Comparison of ENCODE assay signal across 15 mouse cellular contexts in the genomic region with DNA sequence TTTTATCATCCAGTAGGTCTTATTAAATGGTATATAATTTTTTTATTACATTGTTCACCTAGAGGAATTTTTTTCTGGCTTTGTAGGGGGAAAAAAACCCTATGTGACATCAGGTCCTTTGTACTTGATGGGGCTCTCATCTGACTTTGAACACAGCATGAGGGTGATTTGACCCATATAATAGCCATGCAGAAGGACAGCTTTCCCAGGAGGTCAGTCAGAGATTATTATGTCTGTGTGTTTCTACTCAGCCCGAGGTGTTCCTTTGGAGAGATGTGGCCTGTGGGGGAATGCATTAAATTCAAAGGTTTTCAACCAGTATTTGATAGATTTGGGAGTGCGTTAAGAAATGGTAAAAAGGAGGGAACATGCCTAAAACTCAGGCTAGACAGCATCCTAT.
"Had no signal": no experiment of that assay in that cellular context is flagged by ENCODE, and none has a peak within 500 bp of the region (broad histone marks: within the 10 kb centered on the region; RNA-seq: fewer than 3 reads in every experiment).

No protein-coding gene starts in this region.

- H3K4me1 ChIP-seq: liver, embryonic 13.5 days; stomach, embryonic 15.5 days had no signal

- H3K4me3 ChIP-seq: left cerebral cortex, adult 2 months; liver, embryonic 13.5 days; myocyte; neural tube, embryonic 13.5 days; stomach, embryonic 15.5 days had no signal

- H3K27me3 ChIP-seq: liver, embryonic 13.5 days; neural tube, embryonic 13.5 days; stomach, embryonic 15.5 days had no signal

- H3K36me3 ChIP-seq: liver, embryonic 13.5 days; stomach, embryonic 15.5 days had no signal

- H3K27ac ChIP-seq: left cerebral cortex, adult 2 months; liver, embryonic 13.5 days had no signal

- H3K9ac ChIP-seq: liver, embryonic 13.5 days; neural tube, embryonic 13.5 days; stomach, embryonic 15.5 days had no signal

- H3K9me3 ChIP-seq: liver, embryonic 13.5 days; neural tube, embryonic 13.5 days had no signal

- DNase-seq: kidney, adult 18-20 months; kidney, adult 9 months; kidney, postnatal 4 days; liver, embryonic 13.5 days; lung, adult 2 months; lung, postnatal 14 days; lung, postnatal 4 days; right cerebral cortex, adult 18-20 months; right cerebral cortex, postnatal 14 days; thymus, adult 18-20 months; thymus, postnatal 36 days had no signal

- H3K4me2 ChIP-seq: liver, embryonic 13.5 days had no signal
